Mouse (Mus musculus): ENCODE results near the gene Ezh1. TPM values are rescaled to one million over a fixed set of nuclear protein-coding genes. Genes with fewer than 3 reads are reported as not detected.

Gene Ezh1
- polyA plus RNA-seq, 1 experiment from 2014 or later, result 9.8 TPM

DNA sequence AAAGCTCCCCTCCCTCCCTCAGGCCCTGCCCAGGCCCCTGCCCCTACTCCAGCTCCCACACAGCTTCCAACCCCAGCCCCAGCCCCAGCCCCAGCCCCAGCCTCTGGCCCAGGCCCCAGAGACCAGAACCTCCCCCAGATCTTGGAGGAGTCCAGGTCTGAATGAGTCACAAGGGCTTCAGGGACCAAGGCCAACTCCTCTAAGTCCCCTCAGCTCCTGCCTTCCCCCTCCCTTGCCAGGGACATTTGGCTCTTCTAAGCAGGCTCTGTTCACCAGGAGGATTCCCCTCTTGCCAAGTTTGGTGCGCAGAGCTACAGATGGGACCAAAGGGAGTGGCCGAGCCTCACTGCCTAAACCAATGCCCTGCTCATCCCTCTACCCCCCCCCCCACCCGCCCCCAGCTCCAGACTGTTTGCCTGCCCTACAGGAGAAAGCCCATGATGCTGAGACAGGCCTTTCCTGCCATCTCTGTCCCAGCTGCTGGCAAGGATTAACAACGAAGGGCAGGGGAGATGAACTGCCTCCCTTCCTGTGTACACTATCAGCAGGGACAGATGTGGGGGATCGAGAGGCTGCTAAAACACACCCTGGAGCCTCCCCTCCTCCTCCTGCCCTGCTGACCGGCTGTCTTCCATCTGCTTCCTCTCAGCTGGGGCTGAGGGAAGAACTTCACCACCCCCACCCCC, 36.6 kb downstream of the Ezh1 start:
- Histone ChIP-seq H3K4me2 (peak overlapping the region; percentile 66), H3K4me3 (replicated peaks) (peak overlapping the region; percentile 23), H3K27me3 (peaks cover 3% of the 10 kb centered on the region; the same call in 1 of the 2 replicates), H3K27ac (replicated peaks) (peak overlapping the region; percentile 91), H3K36me3 (replicated peaks) (peaks cover 21% of the 10 kb centered on the region), H3K9ac (peak overlapping the region; percentile 43; the same call in 1 of the 2 replicates), H3K9me3 (replicated peaks) (no peaks in the 10 kb centered on the region), H3K4me1 (replicated peaks) (peaks cover 41% of the 10 kb centered on the region)
- ATAC-seq (ENCODE audit: insufficient read depth), result peak; percentile 97
- 8% methylated on average over 6 of the region's 6 CpGs for WGBS (ENCODE audit: insufficient replicate concordance)

- Histone ChIP-seq H3K27me3 (peaks cover 14% of the 10 kb centered on the region; the same call in 1 of the 2 replicates), H3K4me1 (replicated peaks) (peaks cover 41% of the 10 kb centered on the region), H3K9ac (no peak overlapping the region), H3K27ac (replicated peaks) (peak overlapping the region; percentile 91; the same call in 1 of the 2 replicates), H3K4me3 (replicated peaks) (no peak overlapping the region), H3K4me2 (no peak overlapping the region), H3K9me3 (replicated peaks) (no peaks in the 10 kb centered on the region), H3K36me3 (replicated peaks) (peaks cover 10% of the 10 kb centered on the region)
- ATAC-seq (ENCODE audit: insufficient read depth), result no peak
- 85% methylated on average over 11 of the region's 11 CpGs for WGBS (ENCODE audit: insufficient replicate concordance)
These were observed 38.0 kb downstream of the Ezh1 start for GRCm38 (mm10) chr11:101188166-101188805.

DNA sequence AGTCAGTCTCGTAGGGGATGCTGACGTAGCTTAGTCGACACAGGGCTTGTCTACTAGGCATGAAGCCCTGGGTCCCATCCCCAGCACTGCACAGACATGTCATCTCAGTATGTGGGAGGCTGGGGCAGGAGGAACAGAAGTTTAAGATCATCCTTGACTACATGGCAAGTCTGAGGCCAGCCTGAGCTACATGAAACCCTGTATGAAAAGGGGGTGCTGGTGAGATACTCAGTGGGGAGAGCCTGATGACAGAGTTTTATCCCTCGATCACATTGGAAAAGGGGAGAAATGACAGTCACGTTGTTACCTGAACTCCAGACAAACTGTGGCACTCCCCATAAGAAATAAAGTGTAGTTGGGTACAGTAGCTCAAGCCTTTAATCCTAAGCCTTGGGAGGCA, 38.7 kb downstream of the Ezh1 start:
- Histone ChIP-seq H3K27me3 (peaks cover 21% of the 10 kb centered on the region), H3K27ac (replicated peaks) (no peak overlapping the region), H3K4me1 (replicated peaks) (peaks cover 41% of the 10 kb centered on the region), H3K36me3 (replicated peaks) (peaks cover 3% of the 10 kb centered on the region), H3K9ac (no peak overlapping the region), H3K4me3 (replicated peaks) (no peak overlapping the region), H3K9me3 (replicated peaks) (no peaks in the 10 kb centered on the region), H3K4me2 (no peak overlapping the region)
- ATAC-seq (ENCODE audit: insufficient read depth), result no peak
- 83% methylated on average over 5 of the region's 5 CpGs for WGBS (ENCODE audit: insufficient replicate concordance)

DNA sequence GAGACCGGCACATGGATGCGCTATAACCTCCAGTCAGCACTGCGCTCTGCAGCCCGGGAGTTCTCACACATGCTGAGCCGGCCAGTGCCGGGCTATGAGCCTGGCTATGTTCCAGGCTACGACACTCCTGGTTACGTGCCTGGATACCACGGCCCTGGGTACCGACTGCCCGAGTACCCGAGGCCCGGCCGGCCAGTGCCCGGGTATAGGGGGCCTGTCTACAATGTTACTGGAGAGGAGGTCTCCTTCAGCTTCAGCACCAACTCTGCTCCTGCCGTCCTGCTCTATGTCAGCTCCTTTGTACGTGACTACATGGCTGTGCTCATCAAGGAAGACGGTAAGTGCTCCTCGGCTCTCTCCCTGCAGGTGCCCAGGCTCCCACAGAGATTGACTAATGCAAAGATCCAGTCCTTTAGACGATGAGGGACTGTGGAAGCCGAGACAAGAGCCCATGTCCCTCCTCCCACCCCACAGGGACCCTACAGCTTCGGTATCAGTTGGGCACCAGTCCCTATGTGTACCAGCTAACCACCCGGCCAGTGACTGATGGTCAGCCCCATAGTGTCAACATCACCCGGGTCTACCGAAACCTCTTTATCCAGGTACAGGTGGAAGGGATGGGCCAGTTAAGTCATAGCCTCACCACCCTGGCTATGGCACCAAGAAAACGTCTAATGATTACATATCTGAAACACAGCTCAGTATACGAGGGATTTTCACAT, 39.6 kb downstream of the Ezh1 start:
- H3K4me2 ChIP-seq, result no peak overlapping the region
- ATAC-seq (ENCODE audit: insufficient read depth), result no peak
- WGBS (ENCODE audit: insufficient replicate concordance), result 84% methylated on average over 27 of the region's 27 CpGs
- H3K27me3 ChIP-seq, result peaks cover 30% of the 10 kb centered on the region
- no peak overlapping the region for H3K27ac ChIP-seq (replicated peaks)
- H3K4me1 ChIP-seq (replicated peaks), result peaks cover 36% of the 10 kb centered on the region
- no peaks in the 10 kb centered on the region for H3K36me3 ChIP-seq (replicated peaks)
- no peak overlapping the region for H3K9ac ChIP-seq
- no peaks in the 10 kb centered on the region for H3K9me3 ChIP-seq (replicated peaks)
- no peak overlapping the region for H3K4me3 ChIP-seq (replicated peaks)

GRCm38 (mm10) chr11:101185441-101185840, 40.8 kb downstream of the Ezh1 start:
- Histone ChIP-seq H3K36me3 (replicated peaks) (no peaks in the 10 kb centered on the region), H3K9me3 (replicated peaks) (no peaks in the 10 kb centered on the region), H3K27ac (replicated peaks) (no peak overlapping the region), H3K27me3 (peaks cover 40% of the 10 kb centered on the region), H3K9ac (no peak overlapping the region), H3K4me2 (no peak overlapping the region), H3K4me1 (replicated peaks) (peaks cover 23% of the 10 kb centered on the region), H3K4me3 (replicated peaks) (no peak overlapping the region)
- 69% methylated on average over 4 of the region's 4 CpGs for WGBS (ENCODE audit: insufficient replicate concordance)
- no peak for ATAC-seq (ENCODE audit: insufficient read depth)

DNA sequence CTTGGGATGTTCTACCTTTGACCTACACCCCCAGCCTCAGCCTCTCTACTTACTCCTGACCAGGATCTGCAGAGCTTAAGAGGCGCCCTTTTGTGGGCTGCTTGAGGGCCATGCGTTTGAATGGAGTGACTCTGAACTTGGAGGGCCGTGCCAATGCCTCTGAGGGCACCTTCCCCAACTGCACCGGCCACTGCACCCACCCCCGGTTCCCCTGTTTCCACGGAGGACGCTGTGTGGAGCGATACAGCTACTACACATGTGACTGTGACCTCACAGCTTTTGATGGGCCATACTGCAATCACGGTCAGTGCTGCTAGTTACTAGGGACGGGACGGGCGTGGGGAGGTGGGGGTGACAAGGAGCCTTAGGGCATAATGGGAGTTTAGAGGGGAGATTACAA, 41.3 kb downstream of the Ezh1 start:
- H3K9ac ChIP-seq, result no peak overlapping the region
- no peaks in the 10 kb centered on the region for H3K9me3 ChIP-seq (replicated peaks)
- no peaks in the 10 kb centered on the region for H3K36me3 ChIP-seq (replicated peaks)
- H3K4me1 ChIP-seq (replicated peaks), result peaks cover 18% of the 10 kb centered on the region
- peaks cover 45% of the 10 kb centered on the region for H3K27me3 ChIP-seq
- H3K27ac ChIP-seq (replicated peaks), result no peak overlapping the region
- no peak for ATAC-seq (ENCODE audit: insufficient read depth)
- H3K4me2 ChIP-seq, result no peak overlapping the region
- 76% methylated on average over 12 of the region's 12 CpGs for WGBS (ENCODE audit: insufficient replicate concordance)
- no peak overlapping the region for H3K4me3 ChIP-seq (replicated peaks)

DNA sequence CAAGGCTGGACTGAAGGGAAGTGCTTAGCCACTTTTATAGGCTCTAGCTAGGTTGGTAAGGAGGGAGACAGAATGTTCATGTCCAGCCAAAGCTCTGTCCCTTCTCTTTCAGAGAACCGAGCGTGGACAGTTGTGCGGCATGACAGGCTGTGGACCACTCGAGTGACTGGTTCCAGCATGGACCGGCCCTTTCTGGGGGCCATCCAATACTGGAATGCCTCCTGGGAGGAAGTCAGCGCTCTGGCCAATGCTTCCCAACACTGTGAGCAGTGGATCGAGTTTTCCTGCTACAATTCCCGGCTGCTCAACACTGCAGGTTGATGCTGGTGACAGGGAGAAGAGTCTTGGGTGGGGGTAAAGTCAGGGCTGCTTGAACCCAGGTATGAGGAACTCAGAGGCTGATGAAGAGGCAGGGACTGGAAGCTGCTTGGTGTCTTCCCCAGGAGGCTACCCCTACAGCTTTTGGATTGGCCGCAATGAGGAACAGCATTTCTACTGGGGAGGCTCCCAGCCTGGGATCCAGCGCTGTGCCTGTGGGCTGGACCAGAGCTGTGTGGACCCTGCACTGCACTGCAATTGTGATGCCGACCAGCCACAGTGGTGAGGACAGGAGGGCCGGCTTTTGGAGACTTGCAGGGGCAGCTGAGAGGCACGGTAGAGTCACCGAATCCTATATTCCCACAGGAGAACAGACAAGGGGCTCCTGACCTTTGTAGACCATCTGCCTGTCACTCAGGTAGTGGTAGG, 43.3 kb downstream of the Ezh1 start:
- no peak overlapping the region for H3K4me3 ChIP-seq (replicated peaks)
- H3K4me2 ChIP-seq, result no peak overlapping the region
- no peak overlapping the region for H3K9ac ChIP-seq
- no peaks in the 10 kb centered on the region for H3K9me3 ChIP-seq (replicated peaks)
- H3K36me3 ChIP-seq (replicated peaks), result no peaks in the 10 kb centered on the region
- peaks cover 63% of the 10 kb centered on the region for H3K27me3 ChIP-seq
- 68% methylated on average over 14 of the region's 14 CpGs for WGBS (ENCODE audit: insufficient replicate concordance)
- no peak overlapping the region for H3K27ac ChIP-seq (replicated peaks)
- H3K4me1 ChIP-seq (replicated peaks), result peaks cover 4% of the 10 kb centered on the region; the same call in 1 of the 2 replicates
- no peak for ATAC-seq (ENCODE audit: insufficient read depth)

DNA sequence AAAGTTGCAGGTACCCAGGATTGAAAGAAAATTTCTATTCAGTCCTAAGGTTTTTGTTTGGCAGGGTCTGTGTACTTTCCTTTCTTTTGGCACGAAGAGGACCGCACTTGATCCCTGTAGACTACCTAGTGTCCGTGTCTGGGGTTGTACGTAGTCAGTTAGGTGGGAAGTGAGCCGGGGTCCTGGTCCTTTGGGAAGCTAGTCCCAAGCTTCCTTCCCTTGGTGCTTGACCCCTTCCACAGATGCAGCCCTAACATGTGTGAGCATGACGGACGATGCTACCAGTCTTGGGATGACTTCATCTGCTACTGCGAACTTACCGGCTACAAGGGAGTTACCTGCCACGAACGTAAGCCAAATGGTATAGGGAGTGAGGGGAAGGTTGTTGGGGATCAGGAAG, 44.3 kb downstream of the Ezh1 start:
- H3K27ac ChIP-seq (replicated peaks), result no peak overlapping the region
- H3K4me2 ChIP-seq, result no peak overlapping the region
- H3K27me3 ChIP-seq, result peaks cover 73% of the 10 kb centered on the region
- no peak overlapping the region for H3K9ac ChIP-seq
- H3K9me3 ChIP-seq (replicated peaks), result no peaks in the 10 kb centered on the region
- ATAC-seq (ENCODE audit: insufficient read depth), result no peak
- no peak overlapping the region for H3K4me3 ChIP-seq (replicated peaks)
- no peaks in the 10 kb centered on the region for H3K36me3 ChIP-seq (replicated peaks)
- peaks cover 6% of the 10 kb centered on the region; the same call in 1 of the 2 replicates for H3K4me1 ChIP-seq (replicated peaks)
- WGBS (ENCODE audit: insufficient replicate concordance), result 81% methylated on average over 11 of the region's 11 CpGs

DNA sequence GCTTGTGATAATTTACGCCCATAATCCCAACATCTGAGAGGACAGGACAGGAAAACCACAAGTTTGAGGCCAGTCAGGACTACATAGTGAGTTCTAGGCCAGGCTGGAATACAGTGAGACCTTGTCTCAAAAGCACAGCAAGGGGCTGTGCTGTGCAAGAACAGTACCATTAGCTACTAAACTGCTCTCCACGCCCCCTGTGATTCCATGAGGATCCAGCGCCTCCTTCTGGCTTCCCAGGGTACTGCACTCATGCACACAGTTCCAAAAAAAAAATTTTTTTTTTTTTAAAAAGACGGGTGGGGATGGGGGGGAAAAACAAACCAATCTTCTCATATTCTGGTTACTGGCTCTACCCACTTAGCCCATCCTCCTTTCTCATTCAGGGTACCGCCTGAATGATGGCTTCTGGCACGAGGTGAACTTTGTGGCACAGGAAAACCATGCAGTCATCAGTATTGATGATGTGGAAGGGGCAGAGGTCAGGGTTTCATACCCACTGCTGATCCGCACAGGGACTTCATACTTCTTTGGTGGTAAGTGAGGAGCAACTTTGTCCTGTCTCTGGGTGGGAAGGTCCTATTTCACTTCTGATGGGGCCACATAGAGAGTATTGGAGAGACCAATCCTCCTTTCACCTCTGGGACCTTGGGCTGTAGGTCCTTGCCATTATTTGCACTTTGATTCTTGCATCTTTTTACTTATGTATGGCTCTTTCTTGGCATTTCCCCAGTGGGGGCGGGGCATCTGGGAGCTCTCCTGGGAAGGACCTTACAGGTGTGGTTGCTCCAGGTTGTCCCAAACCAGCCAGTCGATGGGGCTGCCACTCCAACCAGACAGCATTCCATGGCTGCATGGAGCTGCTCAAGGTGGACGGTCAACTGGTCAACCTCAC, 45.2 kb downstream of the Ezh1 start:
- H3K9ac ChIP-seq, result no peak overlapping the region
- WGBS (ENCODE audit: insufficient replicate concordance), result 29% methylated on average over 10 of the region's 10 CpGs
- no peak overlapping the region for H3K27ac ChIP-seq (replicated peaks)
- no peaks in the 10 kb centered on the region for H3K9me3 ChIP-seq (replicated peaks)
- H3K27me3 ChIP-seq, result peaks cover 82% of the 10 kb centered on the region
- H3K4me1 ChIP-seq (replicated peaks), result peaks cover 11% of the 10 kb centered on the region
- H3K36me3 ChIP-seq (replicated peaks), result no peaks in the 10 kb centered on the region
- no peak overlapping the region for H3K4me3 ChIP-seq (replicated peaks)
- no peak for ATAC-seq (ENCODE audit: insufficient read depth)
- no peak overlapping the region for H3K4me2 ChIP-seq

DNA sequence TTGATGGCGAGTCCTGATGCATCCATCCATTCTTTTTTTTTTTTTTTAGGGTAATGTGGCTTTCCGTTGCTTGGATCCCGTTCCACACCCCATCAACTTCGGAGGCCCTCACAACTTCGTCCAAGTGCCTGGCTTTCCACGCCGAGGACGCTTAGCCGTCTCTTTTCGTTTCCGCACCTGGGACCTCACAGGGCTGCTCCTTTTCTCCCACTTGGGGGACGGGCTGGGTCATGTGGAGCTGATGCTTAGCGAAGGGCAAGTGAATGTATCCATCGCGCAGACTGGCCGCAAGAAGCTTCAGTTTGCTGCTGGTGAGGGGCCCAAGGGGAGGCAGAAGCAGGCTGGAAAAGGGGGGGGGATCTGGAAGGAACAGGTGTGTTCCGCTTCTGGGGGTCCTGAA, 46.0 kb downstream of the Ezh1 start:
- H3K27me3 ChIP-seq, result peaks cover 90% of the 10 kb centered on the region
- peaks cover 14% of the 10 kb centered on the region for H3K4me1 ChIP-seq (replicated peaks)
- H3K36me3 ChIP-seq (replicated peaks), result no peaks in the 10 kb centered on the region
- no peak for ATAC-seq (ENCODE audit: insufficient read depth)
- H3K27ac ChIP-seq (replicated peaks), result no peak overlapping the region
- WGBS (ENCODE audit: insufficient replicate concordance), result 67% methylated on average over 17 of the region's 17 CpGs
- no peaks in the 10 kb centered on the region for H3K9me3 ChIP-seq (replicated peaks)
- no peak overlapping the region for H3K4me3 ChIP-seq (replicated peaks)
- H3K9ac ChIP-seq, result no peak overlapping the region
- H3K4me2 ChIP-seq, result no peak overlapping the region
